Mouse (Mus musculus) heart, postnatal 0 days (tissue): ENCODE data around the gene Hltf.

ENCODE experiments used
- CTCF ChIP-seq: IDR thresholded peaks from 2 replicates; pipeline ENCODE4 v1.5.1; 2016; ENCODE audit warnings: antibody characterized with exemption, control low read depth, low read depth
- EP300 ChIP-seq: IDR thresholded peaks from 2 replicates; pipeline ENCODE4 v1.6.1; 2016; ENCODE audit warnings: antibody characterized with exemption, low read depth

- TF ChIP-seq CTCF: no peak
- TF ChIP-seq EP300: no peak
Observed at GRCm38 (mm10) chr3:20133745-20134144, 76.1 kb downstream of the Hltf start.
